Mouse (Mus musculus) adrenal gland (tissue): ENCODE results near the gene Ttc29.

Experiments used
- intact Hi-C: fragments of 180-260 bp; cut with DNase I; formaldehyde crosslinking; loops from one replicate; pipeline ENCODE4 v1.15.1; 2025

Ttc29 gene

GRCm38 (mm10) chr8:78420101-78420503 is 207.0 kb downstream of the Ttc29 start:
- intact Hi-C loops, result no loop called here

- intact Hi-C loops, result no loop called here
Observed at GRCm38 (mm10) chr8:78423937-78424336, 210.8 kb downstream of the Ttc29 start.

GRCm38 (mm10) chr8:78426455-78426854 is 213.4 kb downstream of the Ttc29 start:
- intact Hi-C loops, result no loop called here

- intact Hi-C loops, result no loop called here
Observed at GRCm38 (mm10) chr8:78426875-78427768, 214.0 kb downstream of the Ttc29 start.

GRCm38 (mm10) chr8:78427769-78428130 is 214.7 kb downstream of the Ttc29 start:
- intact Hi-C loops, result no loop called here

- intact Hi-C loops, result no loop called here
Observed at GRCm38 (mm10) chr8:78428148-78428547, 215.1 kb downstream of the Ttc29 start.

- intact Hi-C loops, result no loop called here
Observed at GRCm38 (mm10) chr8:78431356-78431755, 218.3 kb downstream of the Ttc29 start.

- intact Hi-C loops, result no loop called here
Observed at GRCm38 (mm10) chr8:78432451-78432850, 219.4 kb downstream of the Ttc29 start.

- intact Hi-C loops, result no loop called here
Observed at GRCm38 (mm10) chr8:78433318-78433717, 220.2 kb downstream of the Ttc29 start.

- intact Hi-C loops, result no loop called here
Observed at GRCm38 (mm10) chr8:78434340-78434739, 221.2 kb downstream of the Ttc29 start.

GRCm38 (mm10) chr8:78434823-78435623 is 221.9 kb downstream of the Ttc29 start:
- intact Hi-C loops, result no loop called here

GRCm38 (mm10) chr8:78435624-78435960 is 222.5 kb downstream of the Ttc29 start:
- intact Hi-C loops, result no loop called here

- intact Hi-C loops, result no loop called here
Observed at GRCm38 (mm10) chr8:78436071-78436651, 223.1 kb downstream of the Ttc29 start, which contains the start of gene Pou4f2. Gene Pou4f2, minus strand, starts transcription at chr8:78436645.

- intact Hi-C loops, result no loop called here
Observed at GRCm38 (mm10) chr8:78436661-78437060, 223.6 kb downstream of the Ttc29 start.

- intact Hi-C loops, result no loop called here
Observed at GRCm38 (mm10) chr8:78437140-78438045, 224.3 kb downstream of the Ttc29 start.

- intact Hi-C loops, result no loop called here
Observed at GRCm38 (mm10) chr8:78438121-78438520, 225.0 kb downstream of the Ttc29 start.

GRCm38 (mm10) chr8:78442781-78443180 is 229.7 kb downstream of the Ttc29 start:
- intact Hi-C loops, result no loop called here
